Mouse (Mus musculus) cerebellum, adult 2 months (tissue): ENCODE data around the gene Ptpa.

Experiments used
- CTCF ChIP-seq: fragments of 200-500 bp; IDR thresholded peaks from 2 replicates; pipeline ENCODE4 v1.5.1; 2011; ENCODE audit warnings: low read depth, mild to moderate bottlenecking, control low read depth, low read length, moderate library complexity, borderline replicate concordance; ENCODE audit not compliant: insufficient read depth
- POLR2A ChIP-seq: fragments of 200-500 bp; IDR thresholded peaks from 2 replicates; pipeline ENCODE4 v1.6.1; 2011; ENCODE audit warnings: low read length, control low read depth, borderline replicate concordance; ENCODE audit not compliant: insufficient read depth

DNA sequence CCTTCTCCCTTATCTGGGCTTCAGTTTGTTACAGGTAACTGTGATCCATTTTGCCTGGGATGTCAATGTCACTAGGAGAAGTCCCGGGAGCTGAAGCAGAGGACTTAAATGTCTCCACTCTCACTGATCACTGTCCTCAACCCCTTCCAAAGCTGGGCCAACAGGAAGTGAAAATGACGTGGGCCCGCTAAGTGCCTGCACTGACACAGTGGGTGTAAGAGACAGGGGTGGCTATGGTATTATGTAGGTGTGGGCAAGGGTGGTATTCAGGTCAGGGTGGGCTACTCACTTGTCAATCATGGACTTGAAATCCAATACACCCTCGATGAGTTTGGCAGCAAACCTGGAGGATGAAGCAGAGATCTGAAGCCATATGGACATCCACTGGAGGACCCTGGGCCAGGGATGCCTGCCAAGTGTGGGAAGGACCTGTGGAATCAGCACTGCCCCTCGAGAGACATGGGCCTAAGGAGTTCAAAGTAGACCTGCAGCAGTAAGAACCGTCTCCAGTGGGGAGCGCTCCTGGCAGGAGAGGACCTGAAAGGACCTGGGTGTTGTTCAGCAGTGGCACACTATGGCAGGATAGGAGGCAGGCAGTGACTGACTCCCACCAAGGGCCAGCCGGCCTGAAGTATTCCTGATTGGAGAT is 7.3 kb upstream of the Ptpa start:
- TF ChIP-seq POLR2A: no peak
- no peak for TF ChIP-seq CTCF
